Mouse (Mus musculus) E14TG2a.4 (cell line): ENCODE measurements around the gene Lrrc45.

Source experiments
- H3K27me3 ChIP-seq: 2 replicates; pipeline ENCODE4 v1.6.1; 2014; ENCODE audit warnings: low read length, control low read depth; ENCODE audit not compliant: insufficient read depth
- H3K36me3 ChIP-seq: 2 replicates; pipeline ENCODE4 v1.6.1; 2014; ENCODE audit warnings: low read length, control low read depth; ENCODE audit not compliant: insufficient read depth
- H3K4me1 ChIP-seq: replicated peaks from 2 replicates; pipeline ENCODE4 v1.6.1; 2014; ENCODE audit warnings: low read depth, low read length, control low read depth
- H3K4me3 ChIP-seq: replicated peaks from 2 replicates; pipeline ENCODE4 v1.5.1; 2014; ENCODE audit warnings: mild to moderate bottlenecking, low read length
- H3K9me3 ChIP-seq: 2 replicates; pipeline ENCODE4 v1.6.1; 2014; ENCODE audit warnings: low read length, control low read depth
- CTCF ChIP-seq: conservative IDR thresholded peaks from 2 replicates; pipeline ENCODE4 v1.5.1; 2014; ENCODE audit warnings: low read length
- NANOG ChIP-seq: IDR thresholded peaks from 2 replicates; pipeline ENCODE4 v1.6.1; 2014; ENCODE audit warnings: borderline replicate concordance, low read length, mixed read lengths
- POU5F1 ChIP-seq: IDR thresholded peaks from 2 replicates; pipeline ENCODE4 v1.6.1; 2014; ENCODE audit warnings: low read length, borderline replicate concordance

Gene Lrrc45

DNA sequence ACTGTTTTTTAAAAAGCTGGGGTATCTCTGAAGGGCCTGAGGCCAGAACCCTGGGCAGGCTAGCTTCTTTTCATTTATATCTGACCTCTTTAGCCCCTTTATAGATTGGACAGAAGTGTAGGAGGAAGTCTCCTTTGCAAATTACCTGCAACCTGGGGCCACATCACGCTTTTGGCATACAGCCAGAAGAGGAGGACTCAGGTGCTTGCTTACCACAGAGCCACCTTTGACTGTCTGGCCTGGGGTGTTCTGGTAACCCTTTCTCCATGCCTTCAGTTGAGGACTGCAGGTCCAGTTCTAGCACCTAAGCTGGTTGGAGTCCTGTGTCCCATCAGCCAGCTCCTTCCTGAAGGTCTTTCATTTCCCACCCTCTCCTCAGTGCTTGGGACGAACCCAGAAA, 4.2 kb upstream of the Lrrc45 start:
- H3K27me3 ChIP-seq = peaks cover 3% of the 10 kb centered on the region; the same call in 1 of the 2 replicates
- peaks cover 89% of the 10 kb centered on the region for H3K4me1 ChIP-seq
- no peaks in the 10 kb centered on the region for H3K9me3 ChIP-seq
- no peak overlapping the region for H3K4me3 ChIP-seq
- TF ChIP-seq POU5F1 (no peak), NANOG (no peak), CTCF (no peak)
- peaks cover 73% of the 10 kb centered on the region for H3K36me3 ChIP-seq

- H3K36me3 ChIP-seq = peaks cover 74% of the 10 kb centered on the region
- no peaks in the 10 kb centered on the region for H3K9me3 ChIP-seq
- no peak overlapping the region for H3K4me3 ChIP-seq
- H3K4me1 ChIP-seq = peaks cover 83% of the 10 kb centered on the region
- peaks cover 14% of the 10 kb centered on the region for H3K27me3 ChIP-seq
- TF ChIP-seq POU5F1 (no peak), NANOG (no peak), CTCF (no peak)
These were observed 3.1 kb upstream of the Lrrc45 start for GRCm38 (mm10) chr11:120710672-120711071.

- Histone ChIP-seq H3K36me3 (peaks cover 77% of the 10 kb centered on the region), H3K4me1 (peaks cover 70% of the 10 kb centered on the region), H3K27me3 (peaks cover 16% of the 10 kb centered on the region), H3K4me3 (peak overlapping the region; percentile 92; the same call in 1 of the 2 replicates), H3K9me3 (no peaks in the 10 kb centered on the region)
- TF ChIP-seq POU5F1 (no peak), CTCF (no peak), NANOG (no peak)
These were observed 1.6 kb upstream of the Lrrc45 start for GRCm38 (mm10) chr11:120711980-120712604.

- Histone ChIP-seq H3K36me3 (peaks cover 82% of the 10 kb centered on the region), H3K9me3 (no peaks in the 10 kb centered on the region), H3K27me3 (peaks cover 16% of the 10 kb centered on the region), H3K4me3 (peak overlapping the region; percentile 92), H3K4me1 (peaks cover 65% of the 10 kb centered on the region)
- peak; percentile 51 for TF ChIP-seq CTCF
- TF ChIP-seq NANOG = no peak
These were observed 755 bp upstream of the Lrrc45 start for GRCm38 (mm10) chr11:120712771-120713568.

GRCm38 (mm10) chr11:120714546-120714945, 821 bp downstream of the Lrrc45 start:
- peaks cover 82% of the 10 kb centered on the region for H3K36me3 ChIP-seq
- TF ChIP-seq POU5F1 (no peak), NANOG (no peak), CTCF (no peak)
- H3K27me3 ChIP-seq = peaks cover 16% of the 10 kb centered on the region
- peak overlapping the region; percentile 92 for H3K4me3 ChIP-seq
- peaks cover 49% of the 10 kb centered on the region for H3K4me1 ChIP-seq
- H3K9me3 ChIP-seq = no peaks in the 10 kb centered on the region

GRCm38 (mm10) chr11:120715131-120715530, 1.4 kb downstream of the Lrrc45 start:
- H3K4me3 ChIP-seq = 0 out of 2 replicates have a peak overlapping the region, but pooled peaks have one; percentile 92
- H3K27me3 ChIP-seq = peaks cover 16% of the 10 kb centered on the region
- peaks cover 47% of the 10 kb centered on the region for H3K4me1 ChIP-seq
- no peaks in the 10 kb centered on the region for H3K9me3 ChIP-seq
- TF ChIP-seq NANOG (no peak), POU5F1 (no peak), CTCF (no peak)
- H3K36me3 ChIP-seq = peaks cover 82% of the 10 kb centered on the region

DNA sequence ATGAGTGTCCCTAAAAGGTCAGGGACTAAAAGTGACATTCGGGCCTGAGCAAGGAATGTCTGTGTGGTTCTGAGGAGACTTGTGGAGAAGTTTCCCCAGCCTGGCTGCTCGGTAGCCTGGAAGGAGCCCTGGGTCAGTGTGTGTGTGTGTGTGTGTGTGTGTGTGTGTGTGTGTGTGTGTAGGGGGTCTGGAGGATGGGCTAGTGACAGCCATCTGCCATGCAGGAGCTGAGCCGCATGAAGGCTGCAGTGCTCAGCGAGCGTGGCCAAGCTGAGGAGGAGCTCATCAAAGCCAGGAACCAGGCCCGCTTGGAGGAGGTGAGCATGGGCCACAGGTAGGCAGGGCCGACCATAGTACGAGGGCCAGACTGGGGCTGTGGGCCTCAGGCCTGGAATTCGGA, 5.5 kb downstream of the Lrrc45 start:
- Histone ChIP-seq H3K4me3 (no peak overlapping the region), H3K36me3 (peaks cover 58% of the 10 kb centered on the region), H3K9me3 (no peaks in the 10 kb centered on the region), H3K27me3 (peaks cover 48% of the 10 kb centered on the region), H3K4me1 (peaks cover 40% of the 10 kb centered on the region)
- no peak for TF ChIP-seq POU5F1
- TF ChIP-seq NANOG = no peak
- TF ChIP-seq CTCF = no peak

GRCm38 (mm10) chr11:120719841-120720376, 6.2 kb downstream of the Lrrc45 start:
- Histone ChIP-seq H3K36me3 (peaks cover 57% of the 10 kb centered on the region), H3K4me3 (no peak overlapping the region), H3K27me3 (peaks cover 42% of the 10 kb centered on the region), H3K9me3 (no peaks in the 10 kb centered on the region), H3K4me1 (peaks cover 33% of the 10 kb centered on the region)
- TF ChIP-seq CTCF (no peak), POU5F1 (no peak), NANOG (no peak)
